Mouse (Mus musculus): ENCODE data around the gene Kif26a.

DNA sequence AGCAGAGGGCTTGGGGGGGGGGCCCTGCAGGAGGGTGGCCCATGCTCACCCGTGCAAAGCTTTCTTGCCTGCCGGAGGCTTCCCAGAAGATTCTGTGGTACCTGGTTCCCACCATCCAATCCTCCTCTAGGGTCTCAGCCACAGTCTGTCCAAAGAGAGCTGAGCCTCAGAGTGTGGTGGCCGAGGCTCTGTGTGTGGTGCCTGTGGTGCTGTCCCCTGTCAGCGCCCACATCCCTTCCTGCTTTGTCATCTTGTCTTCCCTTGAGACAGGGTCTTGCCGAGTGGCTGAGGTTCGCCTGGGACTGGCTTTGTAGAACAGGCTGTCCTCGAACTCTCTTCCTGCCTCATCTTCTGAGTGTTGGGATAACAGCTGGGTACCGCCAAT lies 49.3 kb upstream of the Kif26a start:
- TF ChIP-seq CTCF (IDR thresholded peaks at IDR 0.05; ENCODE audit: low read depth) = no peak
- TF ChIP-seq EP300 (IDR thresholded peaks at IDR 0.05; ENCODE audit: low read depth) = no peak
